Mouse (Mus musculus): Measurements from ENCODE around the gene Rnf17.

GRCm38 (mm10) chr14:56550960-56551359 lies 148.6 kb downstream of the Rnf17 start:
- no peak for TF ChIP-seq CTCF (IDR thresholded peaks at IDR 0.05; ENCODE audit: borderline replicate concordance, extremely low read depth, insufficient read depth, insufficient read length)
- no peak for TF ChIP-seq POLR2A (IDR thresholded peaks at IDR 0.05; ENCODE audit: borderline replicate concordance, extremely low read depth, insufficient read depth, insufficient read length, poor library complexity, severe bottlenecking)

Data from brain, embryonic 14.5 days (tissue).